Mouse (Mus musculus): ENCODE results near the gene Grk3.
A peak's percentile ranks its signal among the peaks of the same experiment; 100 is the strongest.

Gene Grk3

GRCm38 (mm10) chr5:113040776-113041175 is 25.2 kb upstream of the Grk3 start:
- peaks cover 36% of the 10 kb centered on the region for H3K4me1 ChIP-seq (replicated peaks; ENCODE audit: low read depth, low read length)
- H3K4me3 ChIP-seq (replicated peaks; ENCODE audit: low read length): no peak overlapping the region
- H3K9me3 ChIP-seq (ENCODE audit: low read length): 0 out of 2 replicates have a peak, but pooled peaks cover 2% of the 10 kb centered on the region
- H3K27me3 ChIP-seq (ENCODE audit: insufficient read depth, low read length): peaks cover 4% of the 10 kb centered on the region; the same call in 1 of the 2 replicates
- no peak for TF ChIP-seq CTCF (conservative IDR thresholded peaks at IDR 0.05; ENCODE audit: low read length)
- TF ChIP-seq NANOG (IDR thresholded peaks at IDR 0.05; ENCODE audit: borderline replicate concordance, low read length): no peak
- no peak for TF ChIP-seq POU5F1 (IDR thresholded peaks at IDR 0.05; ENCODE audit: borderline replicate concordance, low read length)
- H3K36me3 ChIP-seq (ENCODE audit: insufficient read depth, low read length): no peaks in the 10 kb centered on the region

DNA sequence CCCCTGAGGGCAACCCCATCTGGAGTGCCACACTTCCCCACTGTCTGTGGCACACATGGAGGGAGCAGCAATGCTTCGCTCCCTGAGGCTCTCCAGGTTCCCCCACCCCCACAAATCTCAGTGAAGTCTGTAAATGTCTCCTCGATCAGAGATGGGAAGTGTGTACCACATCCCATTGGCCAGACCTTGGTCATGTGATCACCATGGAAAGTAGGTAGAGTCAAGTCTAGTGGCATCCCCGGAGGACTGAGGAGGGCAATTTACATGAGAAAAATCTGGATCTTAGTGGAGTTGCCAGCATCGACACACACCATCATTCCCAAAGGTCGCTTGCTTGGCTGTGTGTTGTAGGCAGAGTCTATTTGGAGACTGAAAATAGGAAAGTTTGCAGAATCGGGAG is 23.0 kb upstream of the Grk3 start:
- peaks cover 46% of the 10 kb centered on the region for H3K4me1 ChIP-seq (replicated peaks; ENCODE audit: low read depth, low read length)
- peaks cover 4% of the 10 kb centered on the region; the same call in 1 of the 2 replicates for H3K27me3 ChIP-seq (ENCODE audit: insufficient read depth, low read length)
- TF ChIP-seq POU5F1 (IDR thresholded peaks at IDR 0.05; ENCODE audit: borderline replicate concordance, low read length) (no peak), NANOG (IDR thresholded peaks at IDR 0.05; ENCODE audit: borderline replicate concordance, low read length) (no peak)
- no peak overlapping the region for H3K4me3 ChIP-seq (replicated peaks; ENCODE audit: low read length)
- 0 out of 2 replicates have a peak, but pooled peaks cover 2% of the 10 kb centered on the region for H3K9me3 ChIP-seq (ENCODE audit: low read length)
- H3K36me3 ChIP-seq (ENCODE audit: insufficient read depth, low read length): no peaks in the 10 kb centered on the region

DNA sequence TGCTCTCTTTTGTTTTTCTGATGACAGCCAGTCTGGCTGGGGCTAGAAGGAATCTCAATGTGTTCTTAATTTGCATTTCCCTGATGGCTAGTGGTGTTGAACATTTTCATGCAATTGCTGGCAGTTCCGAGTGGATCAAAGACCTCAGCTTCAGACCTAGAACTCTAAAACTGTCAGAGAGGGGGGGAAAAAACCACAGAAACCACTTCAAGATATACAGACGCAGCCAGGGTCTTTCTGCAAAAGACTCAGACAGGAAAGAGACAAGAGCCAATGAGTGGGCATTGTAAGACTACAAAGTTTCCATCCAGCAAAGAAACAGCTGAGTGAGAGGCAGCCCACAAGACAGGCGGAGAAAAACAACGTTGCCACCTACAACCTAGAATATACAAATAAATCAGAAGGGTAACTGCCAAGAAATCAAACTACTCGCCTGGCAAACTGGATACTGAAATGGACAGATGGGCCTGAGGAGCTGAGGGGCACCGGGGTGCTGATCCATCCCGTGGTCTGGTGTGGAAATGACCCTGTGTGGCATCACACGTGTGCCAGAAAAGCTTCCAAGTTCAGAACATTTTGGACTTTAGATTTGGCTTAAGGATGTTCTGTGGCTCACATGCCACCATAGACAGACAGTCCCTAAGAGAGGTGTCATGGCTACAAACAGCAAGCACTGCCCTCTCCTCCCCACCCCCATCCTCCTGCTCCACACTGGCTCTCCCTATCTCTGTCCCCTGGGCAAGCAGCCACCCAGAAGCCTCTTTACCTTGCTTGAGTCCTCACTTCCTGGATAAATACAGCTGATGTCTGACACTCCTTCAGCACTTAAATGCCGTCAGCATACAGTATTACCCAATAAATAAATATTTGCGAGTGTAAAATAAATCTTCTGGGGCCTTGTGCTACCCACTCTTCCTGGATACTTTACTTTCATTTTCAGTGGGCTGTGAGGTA is 19.8 kb upstream of the Grk3 start:
- no peak overlapping the region for H3K4me3 ChIP-seq (replicated peaks; ENCODE audit: low read length)
- peaks cover 46% of the 10 kb centered on the region for H3K4me1 ChIP-seq (replicated peaks; ENCODE audit: low read depth, low read length)
- H3K36me3 ChIP-seq (ENCODE audit: insufficient read depth, low read length): no peaks in the 10 kb centered on the region
- 0 out of 2 replicates have a peak, but pooled peaks cover 2% of the 10 kb centered on the region for H3K9me3 ChIP-seq (ENCODE audit: low read length)
- peaks cover 11% of the 10 kb centered on the region for H3K27me3 ChIP-seq (ENCODE audit: insufficient read depth, low read length)
- TF ChIP-seq CTCF (conservative IDR thresholded peaks at IDR 0.05; ENCODE audit: low read length) (no peak), POU5F1 (IDR thresholded peaks at IDR 0.05; ENCODE audit: borderline replicate concordance, low read length) (no peak), NANOG (IDR thresholded peaks at IDR 0.05; ENCODE audit: borderline replicate concordance, low read length) (no peak)

DNA sequence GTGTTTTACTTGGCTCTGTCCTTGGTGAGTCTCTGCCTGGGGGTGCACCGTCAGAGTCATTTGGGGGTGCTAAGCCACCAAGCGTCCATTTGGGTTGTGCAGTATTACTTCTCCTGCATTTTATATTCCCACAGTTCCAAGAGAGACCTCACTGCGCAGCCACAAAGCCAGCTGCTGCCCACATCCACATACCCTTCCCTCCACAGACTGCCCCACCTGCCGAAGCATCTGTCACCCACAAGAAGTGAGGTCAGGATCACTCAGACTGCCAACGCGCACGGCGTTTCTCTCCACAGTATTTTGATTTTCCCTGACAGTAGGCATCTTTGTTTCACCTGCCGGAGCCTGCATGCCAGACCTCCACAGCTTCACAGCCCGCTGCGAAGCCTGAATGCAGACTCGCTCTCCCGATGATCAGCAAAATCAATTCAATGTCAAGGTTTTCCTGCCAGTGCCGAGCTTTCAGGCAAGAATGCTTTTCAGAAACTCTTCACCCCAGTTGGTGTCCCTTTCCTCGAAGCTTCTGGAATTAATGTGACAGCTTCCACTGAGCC is 15.7 kb upstream of the Grk3 start:
- Histone ChIP-seq H3K4me3 (replicated peaks; ENCODE audit: low read length) (no peak overlapping the region), H3K27me3 (ENCODE audit: insufficient read depth, low read length) (peaks cover 7% of the 10 kb centered on the region; the same call in 1 of the 2 replicates), H3K36me3 (ENCODE audit: insufficient read depth, low read length) (no peaks in the 10 kb centered on the region), H3K9me3 (ENCODE audit: low read length) (no peaks in the 10 kb centered on the region), H3K4me1 (replicated peaks; ENCODE audit: low read depth, low read length) (peaks cover 22% of the 10 kb centered on the region)
- no peak for TF ChIP-seq CTCF (conservative IDR thresholded peaks at IDR 0.05; ENCODE audit: low read length)
- TF ChIP-seq POU5F1 (IDR thresholded peaks at IDR 0.05; ENCODE audit: borderline replicate concordance, low read length): no peak
- no peak for TF ChIP-seq NANOG (IDR thresholded peaks at IDR 0.05; ENCODE audit: borderline replicate concordance, low read length)

DNA sequence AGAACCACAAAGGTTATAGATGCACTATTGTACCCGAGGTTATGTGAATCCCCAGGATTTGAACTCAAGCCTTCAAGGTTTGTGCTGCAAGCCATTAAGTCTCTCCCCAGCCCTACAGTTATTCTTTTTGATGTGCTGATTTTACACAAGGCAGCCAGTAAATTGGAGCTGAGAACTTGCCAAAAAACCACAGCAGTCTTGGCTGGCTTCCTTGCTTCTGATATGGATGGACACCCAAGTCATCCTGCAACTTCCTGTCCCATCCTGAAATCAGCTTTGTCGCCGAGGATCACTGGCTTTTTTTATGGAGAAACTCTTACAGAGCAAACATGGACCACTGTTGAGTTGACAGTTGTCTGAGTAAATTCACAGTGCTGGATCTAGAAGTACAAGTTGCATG is 14.5 kb upstream of the Grk3 start:
- no peak for TF ChIP-seq NANOG (IDR thresholded peaks at IDR 0.05; ENCODE audit: borderline replicate concordance, low read length)
- TF ChIP-seq POU5F1 (IDR thresholded peaks at IDR 0.05; ENCODE audit: borderline replicate concordance, low read length): no peak
- no peak for TF ChIP-seq CTCF (conservative IDR thresholded peaks at IDR 0.05; ENCODE audit: low read length)
- H3K4me3 ChIP-seq (replicated peaks; ENCODE audit: low read length): no peak overlapping the region
- H3K4me1 ChIP-seq (replicated peaks; ENCODE audit: low read depth, low read length): peaks cover 10% of the 10 kb centered on the region
- H3K36me3 ChIP-seq (ENCODE audit: insufficient read depth, low read length): no peaks in the 10 kb centered on the region
- no peaks in the 10 kb centered on the region for H3K9me3 ChIP-seq (ENCODE audit: low read length)
- H3K27me3 ChIP-seq (ENCODE audit: insufficient read depth, low read length): peaks cover 14% of the 10 kb centered on the region

DNA sequence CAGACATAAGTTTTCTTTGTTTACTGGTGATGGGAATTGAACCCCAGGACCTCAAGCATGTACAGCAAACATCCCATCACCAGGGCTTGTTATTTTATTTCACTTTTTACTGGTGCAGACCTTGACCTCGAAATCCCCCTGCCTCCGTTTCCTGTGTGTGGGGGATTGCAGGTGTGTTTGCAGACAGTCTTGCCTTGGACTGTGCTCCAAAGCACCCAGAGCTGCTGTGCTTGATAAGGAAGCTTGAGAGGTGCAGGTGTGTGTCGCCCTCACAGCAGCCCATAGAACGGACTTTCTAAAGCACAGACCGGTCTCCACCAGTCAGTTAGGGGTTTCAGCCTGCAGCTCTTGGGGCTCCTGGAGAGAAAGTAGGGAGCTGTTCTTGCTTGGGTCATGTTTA is 11.1 kb upstream of the Grk3 start:
- TF ChIP-seq POU5F1 (IDR thresholded peaks at IDR 0.05; ENCODE audit: borderline replicate concordance, low read length) (no peak), NANOG (IDR thresholded peaks at IDR 0.05; ENCODE audit: borderline replicate concordance, low read length) (no peak), CTCF (conservative IDR thresholded peaks at IDR 0.05; ENCODE audit: low read length) (no peak)
- H3K9me3 ChIP-seq (ENCODE audit: low read length): peaks cover 20% of the 10 kb centered on the region
- no peaks in the 10 kb centered on the region for H3K36me3 ChIP-seq (ENCODE audit: insufficient read depth, low read length)
- H3K4me3 ChIP-seq (replicated peaks; ENCODE audit: low read length): no peak overlapping the region
- peaks cover 7% of the 10 kb centered on the region for H3K4me1 ChIP-seq (replicated peaks; ENCODE audit: low read depth, low read length)
- H3K27me3 ChIP-seq (ENCODE audit: insufficient read depth, low read length): peaks cover 16% of the 10 kb centered on the region

DNA sequence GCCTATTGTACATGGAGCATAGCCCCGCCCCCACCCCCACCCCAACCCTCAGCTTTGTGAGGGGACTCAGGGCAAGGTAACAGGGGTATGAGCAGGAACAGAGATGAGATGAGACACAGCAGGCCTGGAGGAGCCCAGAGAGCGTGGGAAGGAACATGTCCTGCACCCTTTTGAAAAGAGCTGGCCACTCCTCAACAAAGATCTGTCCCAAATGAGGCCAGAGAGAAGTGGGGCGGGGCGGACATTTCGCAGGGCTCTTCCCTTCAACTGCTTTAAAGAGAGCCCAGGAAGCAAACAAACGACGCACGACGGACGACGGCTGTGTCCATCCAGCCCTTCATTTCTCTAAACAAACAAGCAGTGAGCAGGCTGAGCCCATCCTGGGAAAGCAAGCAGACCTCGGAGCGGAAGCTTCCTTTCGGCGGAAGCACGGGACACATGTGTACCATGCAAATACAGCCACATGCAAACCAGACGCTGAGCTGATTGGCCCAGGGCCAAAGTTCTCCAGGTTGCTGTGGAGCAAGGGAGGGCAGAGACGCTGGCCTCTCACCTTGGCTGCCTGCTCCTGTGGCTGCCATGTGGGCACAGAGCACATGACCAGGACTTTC is 8.7 kb upstream of the Grk3 start:
- no peak for TF ChIP-seq NANOG (IDR thresholded peaks at IDR 0.05; ENCODE audit: borderline replicate concordance, low read length)
- Histone ChIP-seq H3K4me3 (replicated peaks; ENCODE audit: low read length) (peak overlapping the region; percentile 26; the same call in 1 of the 2 replicates), H3K27me3 (ENCODE audit: insufficient read depth, low read length) (peaks cover 18% of the 10 kb centered on the region), H3K4me1 (replicated peaks; ENCODE audit: low read depth, low read length) (peaks cover 11% of the 10 kb centered on the region), H3K9me3 (ENCODE audit: low read length) (peaks cover 20% of the 10 kb centered on the region), H3K36me3 (ENCODE audit: insufficient read depth, low read length) (no peaks in the 10 kb centered on the region)

- peaks cover 15% of the 10 kb centered on the region for H3K9me3 ChIP-seq (ENCODE audit: low read length)
- peaks cover 39% of the 10 kb centered on the region for H3K27me3 ChIP-seq (ENCODE audit: insufficient read depth, low read length)
- TF ChIP-seq NANOG (IDR thresholded peaks at IDR 0.05; ENCODE audit: borderline replicate concordance, low read length) (no peak), CTCF (conservative IDR thresholded peaks at IDR 0.05; ENCODE audit: low read length) (no peak), POU5F1 (IDR thresholded peaks at IDR 0.05; ENCODE audit: borderline replicate concordance, low read length) (no peak)
- H3K4me3 ChIP-seq (replicated peaks; ENCODE audit: low read length): no peak overlapping the region
- H3K36me3 ChIP-seq (ENCODE audit: insufficient read depth, low read length): no peaks in the 10 kb centered on the region
- peaks cover 27% of the 10 kb centered on the region for H3K4me1 ChIP-seq (replicated peaks; ENCODE audit: low read depth, low read length)
Measured at GRCm38 (mm10) chr5:113018190-113018589, 2.6 kb upstream of the Grk3 start.
